Mouse (Mus musculus): ENCODE measurements around the gene Prkce. TPM values are rescaled to one million over a fixed set of nuclear protein-coding genes. Genes with fewer than 3 reads are reported as not detected.
A peak's percentile ranks its signal among the peaks of the same experiment; 100 is the strongest.

The Prkce gene
- total RNA-seq, 2 experiments from 2014 or later = 2.3 to 5.9 TPM

DNA sequence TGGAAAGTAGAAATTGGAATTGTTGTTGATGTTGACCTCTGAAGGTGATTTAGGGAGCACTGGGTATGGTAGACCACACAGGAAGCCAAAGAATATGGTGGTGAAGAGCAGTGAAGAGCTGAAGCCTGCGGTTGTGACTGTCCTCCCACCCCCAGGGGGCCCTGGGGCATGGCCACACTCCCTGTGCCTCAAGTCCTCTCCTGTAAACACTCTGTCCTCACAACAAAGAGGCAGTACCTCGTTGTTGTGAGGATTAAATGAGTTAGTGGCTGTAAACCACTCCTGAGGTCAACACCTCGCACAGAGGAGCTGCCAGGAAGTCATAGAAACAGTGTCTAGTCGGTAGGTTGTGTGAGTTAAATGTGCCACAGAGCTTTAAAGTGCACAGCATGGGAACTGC is 155.7 kb downstream of the Prkce start:
- ATAC-seq (replicated peaks; ENCODE audit: poor library complexity, severe bottlenecking) = peak; percentile 48

DNA sequence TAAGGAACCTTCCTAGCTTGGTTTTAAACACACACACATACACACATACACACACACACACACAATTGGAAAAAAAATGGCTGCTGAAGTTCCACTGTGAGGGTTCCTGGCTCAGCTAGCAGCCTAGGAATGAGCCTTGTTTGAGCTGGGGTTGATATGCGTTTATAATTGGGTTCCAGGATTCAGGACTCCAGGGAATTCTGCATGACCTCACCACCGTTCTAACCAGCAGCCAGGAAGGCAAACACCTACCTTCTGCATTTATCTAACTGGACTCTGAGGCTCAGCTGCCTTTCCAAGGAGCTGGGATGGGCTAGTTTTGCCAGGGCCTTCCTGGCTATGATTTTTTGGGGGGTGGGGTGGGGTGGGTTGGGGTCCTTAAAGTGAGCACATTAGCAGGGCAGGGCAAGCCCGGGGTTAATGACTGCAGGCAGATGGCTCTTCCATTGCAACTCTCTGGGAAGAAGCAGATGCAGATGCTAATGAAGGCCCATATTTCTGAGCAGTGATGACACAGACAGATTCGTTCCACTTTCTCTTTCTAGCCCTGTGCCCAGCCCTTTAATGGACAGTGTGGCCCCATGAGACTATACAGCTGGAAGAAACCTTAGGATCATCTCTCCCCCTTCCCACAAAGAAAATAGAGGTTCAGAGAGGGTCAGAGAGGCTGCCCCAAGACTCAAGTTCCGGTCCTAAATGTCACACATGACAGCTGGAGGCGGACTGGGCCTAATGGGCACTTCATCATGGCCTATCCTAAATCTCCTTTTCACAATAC is 156.5 kb downstream of the Prkce start:
- no peak for ATAC-seq (replicated peaks; ENCODE audit: poor library complexity, severe bottlenecking)

DNA sequence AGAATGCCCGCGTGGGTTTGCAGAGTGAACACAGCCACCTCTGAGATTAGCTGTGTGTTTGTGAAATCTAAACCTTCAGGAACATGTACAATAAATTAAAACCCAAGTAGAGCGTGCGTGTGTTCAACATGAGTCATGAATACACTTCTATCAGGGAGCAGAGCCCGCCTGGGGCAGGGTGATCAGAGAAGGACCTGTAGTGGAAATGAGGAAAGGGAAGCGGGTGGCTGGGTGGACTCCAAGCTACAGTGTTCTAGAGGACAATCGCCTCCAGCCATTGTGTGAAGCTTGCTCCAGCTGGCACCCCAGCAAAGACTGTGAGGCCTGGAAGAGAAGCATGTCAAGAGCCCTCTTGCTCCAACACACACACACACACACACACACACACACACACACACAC is 157.2 kb downstream of the Prkce start:
- ATAC-seq (replicated peaks; ENCODE audit: poor library complexity, severe bottlenecking) = peak; percentile 36; the same call in 1 of the 2 replicates

DNA sequence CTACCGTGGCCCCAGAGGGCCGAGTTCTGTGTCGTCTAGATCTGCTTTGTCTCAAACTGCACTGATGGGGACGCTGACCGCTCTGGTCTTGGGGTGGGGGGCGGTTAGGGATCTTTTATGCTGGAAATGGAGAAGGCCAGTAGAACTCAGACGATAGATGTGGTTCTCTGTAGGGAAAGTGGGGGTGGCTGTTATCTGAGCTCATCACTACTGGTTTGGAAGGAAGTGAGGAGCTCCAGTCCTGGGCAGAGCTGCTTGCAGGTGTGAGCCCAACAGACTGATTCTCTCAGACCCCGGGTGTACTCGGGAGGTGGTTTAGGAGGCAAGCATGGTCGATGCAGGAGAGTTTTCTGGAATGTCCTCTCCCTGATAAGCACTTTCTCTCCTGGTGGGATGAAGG is 157.7 kb downstream of the Prkce start:
- ATAC-seq (replicated peaks; ENCODE audit: poor library complexity, severe bottlenecking) = no peak

DNA sequence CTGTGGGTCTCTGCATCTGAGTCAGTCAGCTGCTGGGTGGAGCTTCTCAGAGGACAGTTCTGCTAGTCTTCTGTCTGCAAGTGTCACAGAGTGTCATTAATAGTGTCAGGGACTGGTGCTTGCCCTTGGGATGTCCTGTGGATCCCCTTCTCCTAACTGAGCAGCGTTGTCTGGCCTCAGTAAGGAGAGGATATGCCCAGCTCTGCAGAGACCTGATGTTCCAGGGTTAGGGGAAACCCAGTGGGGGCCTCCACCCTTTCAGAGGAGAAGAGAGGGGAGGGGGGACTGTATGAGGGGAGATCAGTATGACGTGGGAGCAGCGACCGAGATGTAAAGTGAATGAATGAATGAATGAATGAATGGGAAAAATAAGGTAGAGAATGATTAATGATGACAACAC is 160.4 kb downstream of the Prkce start:
- no peak for ATAC-seq (replicated peaks; ENCODE audit: poor library complexity, severe bottlenecking)

DNA sequence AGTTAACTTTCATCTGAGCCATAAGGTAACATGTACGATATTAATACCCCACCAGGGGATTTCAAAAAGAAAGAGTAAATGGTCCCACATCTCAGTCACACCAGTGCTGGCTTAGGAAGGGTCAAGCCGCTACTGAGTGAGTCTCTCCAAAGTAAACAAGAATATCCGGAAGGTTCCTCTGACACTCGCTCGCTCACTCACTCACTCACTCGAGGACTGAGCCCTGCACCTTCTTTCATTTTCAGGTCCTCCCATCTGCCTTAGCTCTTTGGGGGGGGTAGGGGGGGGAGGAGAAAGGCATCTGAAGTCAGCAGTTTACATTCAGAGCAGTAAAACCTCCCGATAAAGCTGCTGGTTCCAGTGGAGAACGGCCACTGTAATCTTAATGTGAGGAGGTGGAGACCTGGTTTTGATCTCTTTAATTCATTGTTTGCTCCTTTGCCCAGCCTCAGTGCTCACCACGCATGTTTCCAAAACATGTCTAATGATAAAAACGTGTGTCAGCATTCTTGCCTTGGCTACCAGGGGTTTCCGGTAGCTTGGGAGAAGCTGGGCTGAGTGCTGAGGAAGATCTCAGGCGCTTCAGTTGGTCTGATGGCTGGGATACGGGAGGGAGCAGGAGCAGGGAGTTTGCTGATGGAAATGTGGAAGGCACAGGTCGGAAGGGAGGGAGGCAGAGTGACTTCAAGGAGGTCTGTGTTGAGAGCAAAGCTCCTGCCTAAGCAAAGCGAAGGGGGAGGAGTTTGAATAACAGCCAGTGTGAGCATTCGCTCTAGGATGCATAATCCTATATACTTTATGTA is 161.9 kb downstream of the Prkce start:
- ATAC-seq (replicated peaks; ENCODE audit: poor library complexity, severe bottlenecking) = no peak

DNA sequence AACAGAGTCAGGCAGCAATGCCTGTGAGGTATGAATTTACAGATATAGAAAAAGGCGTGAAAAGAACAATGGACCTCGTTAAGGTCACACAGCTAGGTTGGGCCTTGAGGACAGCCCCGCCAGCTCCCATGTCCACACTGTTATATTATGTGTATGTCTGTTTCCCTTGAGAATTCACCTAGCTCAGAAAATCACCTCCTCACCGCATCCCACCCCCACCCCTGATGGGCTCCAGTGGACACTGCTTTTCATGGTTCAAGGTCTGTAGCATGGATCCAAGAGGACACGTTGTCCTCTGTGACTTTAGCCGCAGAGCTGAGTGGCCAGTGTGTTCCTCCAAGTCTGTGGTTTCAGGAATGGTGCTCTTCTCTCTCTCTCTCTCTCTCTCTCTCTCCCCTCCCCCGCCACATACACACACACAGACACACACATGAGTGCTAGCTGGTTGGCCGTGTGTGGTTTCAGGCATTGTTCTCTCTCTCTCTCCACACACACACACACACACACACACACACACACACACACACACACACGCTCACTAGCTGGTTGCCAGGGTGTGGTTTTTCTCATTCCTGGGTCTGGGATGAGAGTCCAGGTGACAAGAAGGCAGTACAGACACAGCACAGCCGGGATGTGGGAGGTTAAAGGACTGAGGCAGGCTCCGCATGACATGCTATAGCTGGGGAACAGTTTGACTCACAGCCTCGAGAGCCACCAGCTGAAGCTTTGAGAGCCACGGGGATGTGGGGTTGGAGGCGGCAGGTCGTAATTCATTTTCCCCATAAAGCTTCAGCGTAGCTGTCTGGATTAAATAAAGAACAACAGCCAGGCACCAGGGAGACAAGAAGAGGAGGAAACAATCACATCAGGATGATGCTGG is 162.7 kb downstream of the Prkce start:
- ATAC-seq (replicated peaks; ENCODE audit: poor library complexity, severe bottlenecking) = no peak

DNA sequence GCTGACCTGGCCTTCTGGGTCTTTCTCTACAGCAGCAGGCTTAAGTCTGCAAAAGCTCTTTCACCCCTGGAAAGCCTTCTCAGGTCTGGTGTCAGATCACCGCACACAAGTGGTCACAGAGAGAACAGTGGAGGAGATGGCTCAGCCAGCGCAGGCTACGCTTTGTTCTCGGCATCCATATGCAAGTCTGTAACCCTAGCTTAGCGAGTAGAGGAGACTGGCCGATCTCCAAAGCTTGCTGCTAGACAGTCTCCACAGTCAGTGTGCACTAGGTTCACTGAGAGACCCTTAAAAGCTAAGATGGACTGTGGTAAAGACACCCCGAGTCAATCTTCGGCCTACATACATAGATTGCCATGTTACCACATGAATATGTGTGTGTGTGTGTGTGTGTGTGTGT is 164.2 kb downstream of the Prkce start:
- ATAC-seq (replicated peaks; ENCODE audit: poor library complexity, severe bottlenecking) = no peak

DNA sequence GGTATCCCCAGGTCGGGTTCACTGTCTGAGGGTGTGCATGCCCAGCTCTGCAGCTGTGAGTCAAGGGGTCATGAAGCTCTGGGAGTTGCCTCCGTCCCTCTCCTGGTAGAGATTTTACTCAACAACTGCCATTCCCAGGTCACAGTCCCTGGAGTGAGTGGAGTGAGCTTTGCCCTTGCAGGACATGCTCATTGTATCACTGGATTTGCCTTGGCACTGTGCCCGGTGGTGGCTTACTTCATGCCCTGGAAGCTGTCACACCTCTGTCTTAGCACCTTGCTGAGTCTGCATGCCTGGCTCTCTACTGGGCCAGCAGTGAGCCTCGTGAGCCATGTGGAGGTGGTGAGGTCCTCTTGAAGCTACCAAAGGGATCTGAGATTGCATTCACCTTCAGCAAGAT is 167.4 kb downstream of the Prkce start:
- no peak for ATAC-seq (replicated peaks; ENCODE audit: poor library complexity, severe bottlenecking)

DNA sequence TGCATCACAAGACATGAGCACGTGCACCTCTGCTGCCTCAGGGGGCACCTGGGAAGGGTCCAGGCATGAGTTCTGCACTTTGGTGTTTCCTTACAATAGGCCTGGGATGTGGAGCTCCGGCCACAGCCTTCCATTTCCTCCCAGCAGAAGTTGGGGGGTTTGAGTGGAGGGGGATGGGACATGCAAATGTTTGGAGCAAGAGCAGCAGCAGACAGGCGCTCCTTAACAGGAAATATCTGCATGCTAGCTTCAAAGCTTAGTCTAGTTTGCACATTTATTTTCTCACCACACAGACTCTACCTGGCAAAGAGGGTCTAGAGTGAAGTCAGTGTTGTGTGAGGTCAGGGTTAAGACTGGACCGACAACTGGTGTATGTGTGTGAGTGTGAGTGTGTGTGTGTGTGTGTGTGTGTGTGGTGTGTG is 169.1 kb downstream of the Prkce start:
- peak; percentile 40 for ATAC-seq (replicated peaks; ENCODE audit: poor library complexity, severe bottlenecking)

DNA sequence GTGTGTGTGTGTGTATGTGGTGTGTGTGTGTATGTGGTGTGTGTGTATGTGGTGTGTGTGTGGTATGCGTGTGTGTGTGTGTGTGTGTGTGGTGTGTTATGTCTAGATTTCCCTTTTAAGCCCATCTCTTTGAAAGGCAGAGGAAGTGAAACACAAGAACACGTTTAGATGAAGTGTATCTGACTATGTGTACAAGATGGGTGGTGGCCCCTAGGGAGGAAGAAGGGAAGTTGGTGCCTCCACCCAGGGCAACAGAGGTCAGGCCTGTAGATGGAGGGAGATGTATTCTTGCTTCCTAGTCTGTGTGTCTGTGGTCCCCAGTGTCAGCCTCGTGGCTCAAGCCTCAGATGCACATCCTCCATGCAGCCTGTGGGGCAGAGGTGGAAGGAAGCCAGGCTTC is 169.5 kb downstream of the Prkce start:
- peak; percentile 95 for ATAC-seq (replicated peaks; ENCODE audit: poor library complexity, severe bottlenecking)

DNA sequence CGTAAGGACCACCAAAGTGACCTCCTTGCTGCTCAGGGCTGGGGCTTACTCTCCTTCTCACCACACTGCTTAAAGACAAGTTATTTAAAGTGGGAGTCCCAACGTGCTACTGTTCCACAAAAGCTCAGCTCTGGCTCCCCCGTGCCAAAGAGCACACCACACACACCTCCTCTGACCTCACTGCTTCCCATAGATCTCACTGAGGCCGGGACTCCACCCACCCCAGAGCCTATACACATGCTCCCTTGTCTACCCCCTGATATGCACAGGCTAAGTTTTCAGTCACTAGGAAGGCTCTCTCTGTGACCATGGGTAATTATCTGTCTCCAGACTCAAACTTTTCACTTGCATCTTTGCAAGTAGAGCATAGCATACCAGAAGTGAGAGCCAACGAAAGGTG is 170.7 kb downstream of the Prkce start:
- no peak for ATAC-seq (replicated peaks; ENCODE audit: poor library complexity, severe bottlenecking)

DNA sequence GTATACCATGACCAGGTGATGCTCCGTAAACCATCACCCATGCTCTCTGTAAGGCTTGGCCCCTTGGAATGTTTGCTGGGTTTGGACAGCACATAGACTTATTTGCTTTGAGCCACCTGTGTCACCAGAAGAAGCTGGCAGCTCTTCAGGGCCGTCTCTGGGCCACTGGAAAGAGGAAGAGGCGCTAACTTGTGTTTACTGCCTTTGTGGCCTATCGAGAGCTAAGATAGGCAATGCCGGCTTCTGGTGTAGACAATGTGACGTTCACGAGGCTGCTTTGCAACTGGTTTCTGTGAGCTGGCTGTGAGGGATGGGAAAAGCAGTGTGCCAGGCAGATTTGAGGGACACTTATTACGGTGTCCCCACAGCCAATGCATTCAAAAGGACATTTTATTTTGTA is 176.4 kb downstream of the Prkce start:
- ATAC-seq (replicated peaks; ENCODE audit: poor library complexity, severe bottlenecking) = peak; percentile 71

DNA sequence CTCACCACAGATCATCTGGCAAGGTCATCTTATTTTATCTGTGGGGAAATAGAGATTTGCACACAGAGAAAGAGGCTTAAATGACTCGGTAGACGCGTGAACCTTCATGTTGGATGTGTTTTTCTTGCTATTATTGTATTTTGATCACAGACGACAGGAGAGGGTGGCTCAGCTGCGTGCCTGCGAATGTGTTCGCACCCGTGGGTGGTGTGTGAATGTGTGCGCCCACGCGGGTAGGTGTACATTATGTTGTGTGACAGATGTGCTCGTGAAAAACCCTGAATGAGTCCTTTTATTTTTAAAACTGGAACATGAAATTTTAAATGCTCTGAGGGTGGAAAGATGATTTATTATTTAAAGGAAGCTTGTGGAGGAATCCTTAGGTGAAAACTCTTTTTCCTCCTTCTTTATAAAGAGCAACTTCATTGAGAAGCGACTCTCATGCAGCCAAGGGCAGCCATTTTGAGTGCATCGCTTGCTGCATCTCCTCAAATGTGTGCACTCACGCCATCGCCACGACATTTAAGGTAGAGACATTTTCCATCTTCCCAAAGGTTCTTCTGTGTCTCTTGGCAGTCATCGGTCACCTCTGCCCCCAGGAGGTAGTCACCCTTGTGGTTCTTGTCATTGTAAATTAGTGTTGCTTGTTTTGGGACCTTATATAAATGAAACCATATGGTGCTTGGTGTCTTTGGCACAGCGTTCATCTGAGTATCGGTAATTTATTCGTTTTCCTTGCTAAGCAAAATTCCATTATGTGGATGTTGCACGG is 177.8 kb downstream of the Prkce start:
- ATAC-seq (replicated peaks; ENCODE audit: poor library complexity, severe bottlenecking) = no peak

DNA sequence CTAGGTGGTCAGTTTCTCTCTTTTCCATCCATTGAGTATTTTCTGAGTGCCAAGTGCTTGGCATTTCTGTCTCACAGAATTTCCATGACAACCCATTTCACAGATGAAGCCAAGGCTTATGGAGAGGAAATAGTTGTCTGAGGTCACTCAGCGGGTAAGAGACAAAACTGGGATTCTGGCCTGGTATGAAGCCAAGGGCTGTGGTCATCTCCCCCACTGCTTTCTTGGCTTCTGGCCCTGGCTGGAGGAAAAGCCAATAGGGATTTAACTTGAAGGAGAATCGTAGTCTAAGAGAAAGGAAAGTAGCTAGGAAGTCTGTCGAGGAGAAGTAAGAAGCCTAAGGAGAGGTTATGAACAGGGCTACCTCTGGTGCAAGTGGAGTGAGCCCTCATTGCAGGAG is 182.7 kb downstream of the Prkce start:
- no peak for ATAC-seq (replicated peaks; ENCODE audit: poor library complexity, severe bottlenecking)

DNA sequence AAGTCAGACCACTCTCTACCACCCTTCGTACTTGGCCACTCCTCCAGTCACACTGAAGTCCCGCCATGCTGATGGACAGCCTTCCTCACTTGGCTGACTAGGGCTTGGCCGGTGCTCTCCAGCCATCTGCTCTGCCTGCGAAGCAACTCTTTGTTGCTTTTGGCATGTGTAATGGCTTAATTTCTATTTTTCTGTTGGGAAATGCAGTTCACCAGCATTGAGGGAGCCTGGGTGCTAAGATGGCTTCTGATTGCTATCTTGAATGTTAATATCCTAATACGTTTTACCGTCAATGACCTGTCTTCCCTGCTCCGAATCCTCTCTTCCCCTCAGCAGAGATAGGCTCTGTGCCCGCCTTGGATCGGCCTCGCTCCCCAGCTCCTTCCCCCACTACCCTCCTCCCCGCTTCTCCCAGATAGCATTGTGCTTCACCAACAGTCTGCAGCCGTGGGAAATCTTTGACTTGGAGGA is 183.2 kb downstream of the Prkce start:
- ATAC-seq (replicated peaks; ENCODE audit: poor library complexity, severe bottlenecking) = no peak

DNA sequence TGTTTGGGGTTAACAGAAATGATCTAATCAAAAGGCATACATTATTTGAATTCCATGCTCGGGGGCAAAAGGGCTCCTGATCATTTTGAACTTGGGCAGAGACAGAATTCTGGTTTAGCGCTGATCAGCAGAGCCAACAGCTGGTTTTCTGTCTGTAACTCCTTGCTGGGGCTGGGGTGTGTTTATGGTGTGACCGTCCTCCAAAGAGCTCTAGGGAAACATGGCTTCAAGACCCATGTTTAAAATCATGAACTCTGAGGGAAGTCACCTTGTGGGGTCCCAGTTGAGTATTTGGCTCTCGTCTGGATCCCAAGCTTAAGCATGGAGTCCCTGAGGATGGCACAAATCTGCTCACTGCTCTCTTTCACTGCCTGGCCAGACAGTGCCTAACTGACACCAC is 183.7 kb downstream of the Prkce start:
- ATAC-seq (replicated peaks; ENCODE audit: poor library complexity, severe bottlenecking) = no peak

DNA sequence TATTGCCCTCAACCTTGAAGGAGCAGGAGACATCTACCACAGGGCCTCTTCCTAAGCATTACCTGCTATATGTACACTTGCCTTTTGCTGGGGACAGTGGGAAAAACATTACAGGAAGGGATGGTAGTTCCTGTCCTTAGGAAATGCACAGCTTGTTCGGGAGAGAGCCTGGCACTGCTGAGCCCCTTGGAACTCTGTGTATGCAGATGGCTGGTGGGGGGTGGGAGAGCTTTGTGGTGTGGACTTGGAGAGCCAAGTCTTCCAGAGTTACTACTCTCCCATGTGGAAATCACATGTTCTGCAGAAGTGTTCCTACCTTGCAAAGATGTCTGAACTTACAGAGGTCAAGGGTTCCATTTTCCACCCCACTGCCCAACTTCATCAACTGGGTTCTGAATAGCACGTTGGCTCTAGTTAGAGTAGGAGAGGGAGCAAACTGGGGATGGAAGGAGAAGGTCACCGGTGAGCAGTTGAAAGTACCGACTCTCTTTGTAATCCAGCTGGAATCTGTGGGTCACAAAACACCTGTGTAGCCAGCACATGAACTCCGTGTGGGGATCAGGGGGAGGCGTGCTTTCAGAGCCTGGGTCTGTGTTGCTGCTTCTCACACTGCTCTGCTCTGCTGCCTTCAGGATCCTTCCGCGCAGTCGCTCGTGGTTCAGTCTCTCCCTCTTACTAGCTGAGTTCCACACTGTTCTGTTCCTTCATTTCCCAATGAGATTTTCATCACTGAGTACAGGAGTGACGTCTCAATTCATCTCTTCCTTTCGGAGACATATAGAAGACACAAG is 184.9 kb downstream of the Prkce start:
- no peak for ATAC-seq (replicated peaks; ENCODE audit: poor library complexity, severe bottlenecking)

DNA sequence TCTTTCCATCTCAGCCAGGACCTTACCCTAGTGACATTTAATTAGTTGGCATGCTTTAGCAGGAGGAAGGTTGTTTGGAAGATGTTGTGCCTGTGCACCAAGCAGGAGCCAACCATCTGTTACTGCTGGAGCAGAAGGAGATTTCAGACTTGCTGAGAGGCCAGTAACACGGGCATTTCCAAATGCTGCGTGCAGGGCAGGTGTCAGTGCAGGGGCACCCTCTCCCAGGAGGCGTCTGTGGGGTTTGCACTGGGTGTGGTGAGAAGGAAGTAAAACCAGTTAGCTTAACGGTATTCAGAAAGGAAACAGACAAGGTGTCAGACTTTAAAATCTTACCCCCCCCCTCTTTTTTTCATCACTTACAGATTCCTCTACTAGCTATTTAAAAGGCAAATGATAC is 186.1 kb downstream of the Prkce start:
- peak; percentile 71 for ATAC-seq (replicated peaks; ENCODE audit: poor library complexity, severe bottlenecking)
